Mouse (Mus musculus) megakaryocyte-erythroid progenitor cell, adult 5-6 weeks (primary cell): ENCODE measurements at regions not wholly inside any gene's neighbourhood (a gene's known extent, or its start where the extent isn't known, plus 50 kb on each side); places are given as distances from the start of the nearest gene placed in this dataset.

Source experiments
- ATAC-seq: replicated peaks from 2 replicates; pipeline ENCODE4 v1.8.0; 2016; ENCODE audit warnings: mild to moderate bottlenecking, inconsistent platforms; ENCODE audit not compliant: severe bottlenecking, poor library complexity, low FRiP score, low TSS enrichment

GRCm38 (mm10) chr13:119081691-119082090 is 346.7 kb upstream of the Paip1 start:
- no peak for ATAC-seq

GRCm38 (mm10) chr13:119117906-119118305 is 310.5 kb upstream of the Paip1 start:
- ATAC-seq, result no peak

GRCm38 (mm10) chr13:119118382-119118781 is 310.0 kb upstream of the Paip1 start:
- no peak for ATAC-seq

- no peak for ATAC-seq
Measured at GRCm38 (mm10) chr13:119140436-119140835, 288.0 kb upstream of the Paip1 start.

GRCm38 (mm10) chr13:119143351-119143750 is 285.1 kb upstream of the Paip1 start:
- no peak for ATAC-seq

- ATAC-seq, result no peak
Measured at GRCm38 (mm10) chr13:119145713-119146112, 282.7 kb upstream of the Paip1 start.

- ATAC-seq, result no peak
Measured at GRCm38 (mm10) chr13:119147701-119148100, 280.7 kb upstream of the Paip1 start.

- no peak for ATAC-seq
Measured at GRCm38 (mm10) chr13:119149141-119149540, 279.3 kb upstream of the Paip1 start.

- no peak for ATAC-seq
Measured at GRCm38 (mm10) chr13:119150847-119151548, 277.4 kb upstream of the Paip1 start.

- 0 out of 2 replicates have a peak, but pooled peaks have one; percentile 44 for ATAC-seq
Measured at GRCm38 (mm10) chr13:119177753-119178152, 250.6 kb upstream of the Paip1 start.

GRCm38 (mm10) chr13:119178212-119178611 is 250.2 kb upstream of the Paip1 start:
- no peak for ATAC-seq

GRCm38 (mm10) chr13:119179157-119179920 is 249.1 kb upstream of the Paip1 start:
- no peak for ATAC-seq

- ATAC-seq, result no peak
Measured at GRCm38 (mm10) chr13:119184322-119184877, 244.0 kb upstream of the Paip1 start.

- no peak for ATAC-seq
Measured at GRCm38 (mm10) chr13:119185567-119186143, 242.7 kb upstream of the Paip1 start.

GRCm38 (mm10) chr13:119231556-119231955 is 196.8 kb upstream of the Paip1 start:
- no peak for ATAC-seq

- ATAC-seq, result peak; percentile 98
Measured at GRCm38 (mm10) chr13:119232100-119233029, 196.0 kb upstream of the Paip1 start.

GRCm38 (mm10) chr13:119233030-119233385 is 195.4 kb upstream of the Paip1 start:
- ATAC-seq, result peak; percentile 41

GRCm38 (mm10) chr13:119233869-119234268 is 194.5 kb upstream of the Paip1 start:
- ATAC-seq, result no peak

GRCm38 (mm10) chr13:119242358-119242757 is 186.0 kb upstream of the Paip1 start:
- peak; percentile 42; the same call in 1 of the 2 replicates for ATAC-seq
